Mouse (Mus musculus) heart, postnatal 0 days (tissue): Measurements from ENCODE around the gene Rabgef1. TPM values are rescaled to one million over a fixed set of nuclear protein-coding genes. Genes with fewer than 3 reads are reported as not detected.
"Not testable (repeated sequence)": the region's sequence is repeated elsewhere in the genome, so short reads cannot be mapped to it uniquely, and the experiment has no call there.

ENCODE experiments used
- ATAC-seq: fragments of 200-750 bp; cut with Nextera tagmentation; 2 replicates; pipeline ENCODE4 v1.8.0; 2017; ENCODE audit warnings: low read depth, moderate number of reproducible peaks, moderate library complexity; ENCODE audit not compliant: insufficient read depth
- DNase-seq: peaks from one replicate; pipeline ENCODE4 v3.0.0-alpha.2; 2016; ENCODE audit warnings: low spot score
- H3K27ac ChIP-seq: fragments of 300-500 bp; sonication (generic); 2 replicates; pipeline ENCODE4 v1.5.1; 2014; ENCODE audit warnings: low read depth, mild to moderate bottlenecking
- H3K27me3 ChIP-seq: fragments of 300-500 bp; sonication (generic); 2 replicates; pipeline ENCODE4 v1.6.1; 2014; ENCODE audit warnings: low read length, mixed read lengths; ENCODE audit not compliant: control insufficient read depth, insufficient read depth
- H3K36me3 ChIP-seq: fragments of 300-500 bp; sonication (generic); replicated peaks from 2 replicates; pipeline ENCODE4 v1.6.1; 2014; ENCODE audit warnings: low read length, mixed read lengths; ENCODE audit not compliant: control insufficient read depth, insufficient read depth
- H3K4me1 ChIP-seq: fragments of 300-500 bp; sonication (generic); 2 replicates; pipeline ENCODE4 v1.6.1; 2014; ENCODE audit warnings: antibody characterized with exemption; ENCODE audit not compliant: control insufficient read depth, insufficient read depth
- H3K4me2 ChIP-seq: fragments of 300-500 bp; sonication (generic); 2 replicates; pipeline ENCODE4 v1.6.1; 2014; ENCODE audit warnings: low read depth, mild to moderate bottlenecking, low read length, moderate library complexity
- H3K4me3 ChIP-seq: fragments of 300-500 bp; sonication (generic); 2 replicates; pipeline ENCODE4 v1.5.1; 2014; ENCODE audit warnings: low read depth, low read length
- H3K9ac ChIP-seq: fragments of 300-500 bp; sonication (generic); replicated peaks from 2 replicates; pipeline ENCODE4 v1.6.1; 2014; ENCODE audit warnings: low read depth, low read length, mixed read lengths
- H3K9me3 ChIP-seq: fragments of 300-500 bp; sonication (generic); replicated peaks from 2 replicates; pipeline ENCODE4 v1.6.1; 2016; ENCODE audit warnings: low read length; ENCODE audit not compliant: control insufficient read depth
- CTCF ChIP-seq: IDR thresholded peaks from 2 replicates; pipeline ENCODE4 v1.5.1; 2016; ENCODE audit warnings: antibody characterized with exemption, control low read depth, low read depth
- EP300 ChIP-seq: IDR thresholded peaks from 2 replicates; pipeline ENCODE4 v1.6.1; 2016; ENCODE audit warnings: antibody characterized with exemption, low read depth
- WGBS: fragments of 180-500 bp; shearing (Covaris S2); extraction: QIAGEN DNeasy Blood & Tissue Kit; methylation state at CpG from one replicate; pipeline ENCODE4 v1.1.7; 2014; 5-methylcytosine and 5-hydroxymethylcytosine counted together
- polyA plus RNA-seq: library from polyadenylated mRNA; unstranded; fragments of >200 nt; fragmentation: Nextera tagmentation; extraction: Ambion mirVana; gene quantifications from 2 replicates; pipeline ENCODE4 v1.2.1, GENCODE M21; 2015
- total RNA-seq: library from RNA; depleted of rRNA; stranded (reverse); fragments of >200 nt; gene quantifications from 2 replicates; pipeline ENCODE4 v1.2.3, GENCODE M21; 2014; ENCODE audit warnings: low replicate concordance

The Rabgef1 gene
- total and polyA plus RNA-seq, 2 experiments from 2014 or later = 16.7 to 17.5 TPM

- no peak for DNase-seq
- Histone ChIP-seq H3K27ac (no peak overlapping the region), H3K4me3 (no peak overlapping the region), H3K27me3 (no peaks in the 10 kb centered on the region), H3K9ac (no peak overlapping the region), H3K9me3 (no peaks in the 10 kb centered on the region), H3K4me1 (no peaks in the 10 kb centered on the region), H3K36me3 (peaks cover 89% of the 10 kb centered on the region), H3K4me2 (no peak overlapping the region)
- 90% methylated on average over 2 of the region's 2 CpGs for WGBS
- no peak for ATAC-seq
- TF ChIP-seq EP300 (no peak), CTCF (no peak)
Measured at GRCm38 (mm10) chr5:130239856-130240255, 68.3 kb downstream of the Rabgef1 start.

- H3K9me3 ChIP-seq = no peaks in the 10 kb centered on the region
- H3K27ac ChIP-seq = no peak overlapping the region
- no peaks in the 10 kb centered on the region for H3K27me3 ChIP-seq
- H3K4me1 ChIP-seq = no peaks in the 10 kb centered on the region
- ATAC-seq (no peak), DNase-seq (no peak)
- peaks cover 90% of the 10 kb centered on the region for H3K36me3 ChIP-seq
- H3K4me2 ChIP-seq = no peak overlapping the region
- WGBS = 85% methylated on average over 12 of the region's 12 CpGs
- no peak for TF ChIP-seq EP300
- TF ChIP-seq CTCF = no peak
- H3K4me3 ChIP-seq = no peak overlapping the region
- H3K9ac ChIP-seq = no peak overlapping the region
Measured at GRCm38 (mm10) chr5:130241426-130241825, 69.8 kb downstream of the Rabgef1 start.

GRCm38 (mm10) chr5:130247823-130248222 lies 76.2 kb downstream of the Rabgef1 start:
- no peak overlapping the region for H3K27ac ChIP-seq
- DNase-seq (no peak), ATAC-seq (no peak)
- H3K9ac ChIP-seq = no peak overlapping the region
- no peaks in the 10 kb centered on the region for H3K27me3 ChIP-seq
- no peaks in the 10 kb centered on the region for H3K4me1 ChIP-seq
- H3K9me3 ChIP-seq = no peaks in the 10 kb centered on the region
- TF ChIP-seq EP300 = no peak
- TF ChIP-seq CTCF = no peak
- peaks cover 95% of the 10 kb centered on the region for H3K36me3 ChIP-seq
- no peak overlapping the region for H3K4me3 ChIP-seq
- H3K4me2 ChIP-seq = no peak overlapping the region
- 52% methylated on average over 5 of the region's 5 CpGs for WGBS

- Histone ChIP-seq H3K4me2 (peak overlapping the region; percentile 69), H3K36me3 (peaks cover 43% of the 10 kb centered on the region), H3K4me1 (peaks cover 6% of the 10 kb centered on the region), H3K9me3 (no peaks in the 10 kb centered on the region), H3K27ac (peak overlapping the region; percentile 87), H3K27me3 (no peaks in the 10 kb centered on the region), H3K9ac (peak overlapping the region; percentile 79), H3K4me3 (peak overlapping the region; percentile 72)
- DNase-seq = peak; percentile 86
- 6% methylated on average over 19 of the region's 19 CpGs for WGBS
- no peak for ATAC-seq
- TF ChIP-seq CTCF = peak; percentile 56
- TF ChIP-seq EP300 = no peak
Measured at GRCm38 (mm10) chr5:130254164-130255016, 82.8 kb downstream of the Rabgef1 start.

GRCm38 (mm10) chr5:130255017-130255720 lies 83.6 kb downstream of the Rabgef1 start, which contains the start of the genes Sbds and Tyw1:
Gene Sbds, minus strand, starts transcription at chr5:130255530.
Gene Tyw1, plus strand, starts transcription at chr5:130255619.
- peak within 1 kb of the TSS; percentile 79 for H3K9ac ChIP-seq
- H3K4me3 ChIP-seq = peak within 1 kb of the TSS; percentile 72
- DNase-seq (peak; percentile 99), ATAC-seq (peak; percentile 88)
- peaks cover 36% of the 10 kb centered on the region for H3K36me3 ChIP-seq
- under 1% methylated on average over 52 of the region's 52 CpGs for WGBS
- no peaks in the 10 kb centered on the region for H3K9me3 ChIP-seq
- peaks cover 6% of the 10 kb centered on the region for H3K4me1 ChIP-seq
- H3K27ac ChIP-seq = peak within 1 kb of the TSS; percentile 87
- no peaks in the 10 kb centered on the region for H3K27me3 ChIP-seq
- TF ChIP-seq EP300 (peak; percentile 77), CTCF (no peak)
- peak within 1 kb of the TSS; percentile 70 for H3K4me2 ChIP-seq

- H3K36me3 ChIP-seq = peaks cover 28% of the 10 kb centered on the region
- H3K27ac ChIP-seq = peak overlapping the region; percentile 53
- not testable (repeated sequence) for DNase-seq, H3K27me3 ChIP-seq, H3K4me1 ChIP-seq, ATAC-seq, H3K9ac ChIP-seq, H3K9me3 ChIP-seq
- H3K4me2 ChIP-seq = peak overlapping the region; percentile 70
- WGBS = 29% methylated on average over 20 of the region's 20 CpGs
- H3K4me3 ChIP-seq = peak overlapping the region; percentile 72
Measured at GRCm38 (mm10) chr5:130255799-130256525, 84.4 kb downstream of the Rabgef1 start.
